Mouse (Mus musculus) Muller cell, postnatal 12 days (primary cell): ENCODE measurements around the gene Arhgef10l.

Experiments
- DNase-seq: peaks from one replicate; pipeline ENCODE4 v3.0.0-alpha.2; 2015; ENCODE audit errors: inconsistent ontology term

Gene Arhgef10l

GRCm38 (mm10) chr4:140665760-140666159 lies at the start of gene Arhgef10l:
Gene Arhgef10l, minus strand, starts transcription at chr4:140666012.
- peak; percentile 84 for DNase-seq

GRCm38 (mm10) chr4:140714586-140714985 lies 48.8 kb upstream of the Arhgef10l start:
- no peak for DNase-seq

- peak; percentile 96 for DNase-seq
Measured at GRCm38 (mm10) chr4:140713480-140714365, 47.9 kb upstream of the Arhgef10l start.

GRCm38 (mm10) chr4:140711360-140711759 lies 45.5 kb upstream of the Arhgef10l start:
- DNase-seq, result peak; percentile 23

DNA sequence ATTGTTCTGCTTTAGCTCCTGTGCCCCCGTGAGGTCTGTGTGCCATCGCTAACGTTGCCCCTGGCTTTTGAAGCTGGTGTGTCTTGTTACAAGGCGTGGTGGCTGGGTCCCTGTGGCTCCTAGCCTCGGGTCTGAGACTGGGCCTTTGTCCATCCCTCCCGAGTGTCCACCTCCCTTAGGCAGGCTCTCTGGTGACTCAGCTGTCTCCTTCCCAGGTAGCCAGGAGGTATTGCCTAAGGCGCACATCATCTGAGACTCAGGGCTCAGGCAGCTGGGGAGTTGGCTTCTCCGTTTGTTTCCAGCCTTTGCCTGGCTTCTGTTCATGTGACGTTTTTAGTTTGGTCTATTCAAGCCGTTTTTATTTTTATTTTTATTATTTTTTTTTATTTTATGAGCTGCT lies 45.0 kb upstream of the Arhgef10l start:
- DNase-seq, result no peak

- DNase-seq, result no peak
Measured at GRCm38 (mm10) chr4:140709617-140710016, 43.8 kb upstream of the Arhgef10l start.

DNA sequence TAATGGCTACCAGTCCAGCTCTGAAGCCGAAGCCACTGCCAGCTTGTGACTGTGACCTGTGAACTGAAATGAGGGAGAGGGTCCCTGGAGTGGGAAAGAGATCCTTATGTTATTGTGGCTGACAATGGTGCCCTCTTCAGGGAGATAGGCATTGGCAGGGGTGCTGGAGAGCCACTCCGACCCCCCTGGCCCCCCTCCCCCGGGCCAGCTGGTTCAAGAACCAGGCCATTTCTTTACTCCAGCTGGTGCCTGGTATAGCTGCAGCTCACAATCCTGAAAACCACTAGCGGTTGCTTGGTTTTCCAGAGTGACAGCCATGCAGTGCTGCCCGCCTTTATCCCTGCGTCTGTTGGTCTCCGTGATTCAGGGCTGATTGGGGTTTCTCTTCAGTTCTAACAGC lies 43.3 kb upstream of the Arhgef10l start:
- DNase-seq, result no peak

- DNase-seq, result no peak
Measured at GRCm38 (mm10) chr4:140708297-140708927, 42.6 kb upstream of the Arhgef10l start.

- DNase-seq, result no peak
Measured at GRCm38 (mm10) chr4:140707615-140708014, 41.8 kb upstream of the Arhgef10l start.

DNA sequence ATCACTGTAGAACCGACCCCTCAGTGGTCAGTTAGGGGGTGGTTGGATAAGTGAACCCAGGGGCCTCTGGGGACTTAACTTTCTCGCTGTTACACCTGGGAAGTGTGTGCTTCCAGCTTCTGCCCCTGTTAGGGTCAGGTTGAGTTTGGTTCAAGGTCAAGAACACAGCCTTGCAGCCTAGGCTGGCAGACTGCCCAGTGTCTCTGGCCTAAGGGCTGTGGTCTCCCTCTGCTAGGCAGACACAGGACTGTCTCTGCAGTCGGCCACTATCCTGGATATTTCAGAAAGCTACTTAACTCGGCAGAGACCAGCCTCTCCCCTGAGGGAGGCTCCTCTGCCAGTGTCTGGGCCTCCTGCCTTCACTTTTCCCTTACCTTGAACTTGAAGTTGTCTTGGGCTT lies 38.4 kb upstream of the Arhgef10l start:
- no peak for DNase-seq

GRCm38 (mm10) chr4:140703636-140704035 lies 37.8 kb upstream of the Arhgef10l start:
- no peak for DNase-seq

GRCm38 (mm10) chr4:140702611-140703327 lies 37.0 kb upstream of the Arhgef10l start:
- peak; percentile 88 for DNase-seq

DNA sequence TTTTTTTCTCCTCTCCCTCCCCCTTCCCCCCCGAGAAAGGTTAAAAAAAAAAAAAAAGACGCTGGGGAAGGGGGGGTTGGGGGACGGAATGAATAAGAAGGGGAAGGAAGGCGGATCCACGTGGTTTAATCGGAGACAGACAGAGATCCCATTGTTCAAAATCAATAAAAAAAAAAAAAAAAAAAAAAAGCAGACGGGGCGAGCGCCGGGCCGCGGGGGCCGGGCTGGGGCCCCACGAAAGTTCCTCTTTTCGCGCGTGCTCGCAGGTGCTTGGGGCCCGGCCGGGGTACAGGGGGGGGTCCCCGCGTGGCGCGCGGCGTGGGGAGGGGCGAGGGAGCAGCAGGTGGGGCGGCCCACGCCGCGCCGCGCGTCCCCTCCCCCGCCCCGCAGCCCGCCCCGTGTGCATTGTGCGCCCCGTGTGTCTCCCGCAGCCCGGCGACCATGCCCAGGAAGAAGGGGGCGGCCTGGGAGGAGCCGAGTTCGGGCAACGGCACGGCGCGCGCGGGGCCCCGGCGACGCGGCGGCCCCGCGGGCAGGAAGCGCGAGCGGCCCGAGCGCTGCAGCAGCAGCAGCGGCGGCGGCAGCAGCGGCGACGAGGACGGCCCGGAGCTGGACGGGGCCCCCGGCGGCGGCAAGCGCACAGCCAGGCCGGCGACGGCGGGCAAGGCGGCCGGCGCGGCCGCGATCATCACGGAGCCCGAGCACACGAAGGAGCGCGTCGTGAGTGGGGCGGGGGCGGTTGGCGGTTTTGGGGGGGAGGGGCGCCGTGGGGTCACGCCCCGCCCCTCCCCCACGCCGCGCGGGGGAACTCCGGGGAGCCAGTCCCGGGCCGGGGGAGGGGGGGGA lies 36.1 kb upstream of the Arhgef10l start:
- peak; percentile 51 for DNase-seq

- peak; percentile 91 for DNase-seq
Measured at GRCm38 (mm10) chr4:140701049-140701715, 35.4 kb upstream of the Arhgef10l start.

DNA sequence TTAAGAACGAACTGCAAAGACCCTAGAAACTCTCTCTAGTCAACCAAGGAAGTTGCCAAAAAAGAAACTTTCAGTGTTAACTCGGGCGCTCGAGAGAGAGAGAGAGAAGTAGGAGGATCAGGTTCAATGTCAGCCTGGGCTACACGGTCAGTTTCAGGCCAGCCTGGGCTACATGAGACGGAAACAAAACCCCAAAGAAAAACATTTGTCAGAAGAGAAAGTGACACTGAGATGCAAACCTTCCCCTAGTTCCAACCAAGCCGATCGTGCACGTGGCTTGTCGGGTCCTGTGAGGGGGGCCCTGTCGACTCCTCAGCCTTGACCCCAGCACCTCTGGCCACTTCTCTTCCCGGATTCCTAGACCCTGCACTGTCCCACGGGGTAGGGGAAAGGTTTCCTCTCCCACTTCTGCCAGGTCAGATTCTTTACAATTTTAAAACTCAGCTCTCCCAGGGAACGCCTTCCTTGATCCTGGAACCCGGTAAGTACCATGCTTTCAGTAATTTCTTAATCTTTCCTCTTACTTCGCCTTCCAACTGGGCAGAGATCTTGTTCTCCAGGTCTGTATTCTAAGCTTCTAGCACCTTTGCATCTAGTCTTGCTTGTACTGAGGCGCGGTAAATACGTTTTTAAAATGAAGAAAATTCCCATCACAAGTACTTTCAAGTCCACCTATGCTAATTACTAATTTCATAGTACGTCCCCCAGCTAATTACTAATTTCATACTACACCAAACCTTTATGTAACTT lies 34.6 kb upstream of the Arhgef10l start, which contains the start of gene Rcc2:
TSS of gene Rcc2 (plus strand) at position 273 of the 750 bp plus-strand sequence.
- no peak for DNase-seq

GRCm38 (mm10) chr4:140699441-140700127 lies 33.8 kb upstream of the Arhgef10l start:
- peak; percentile 68 for DNase-seq

- DNase-seq, result no peak
Measured at GRCm38 (mm10) chr4:140695675-140696585, 30.1 kb upstream of the Arhgef10l start.

- DNase-seq, result no peak
Measured at GRCm38 (mm10) chr4:140695146-140695545, 29.3 kb upstream of the Arhgef10l start.
